In the genomic region with DNA sequence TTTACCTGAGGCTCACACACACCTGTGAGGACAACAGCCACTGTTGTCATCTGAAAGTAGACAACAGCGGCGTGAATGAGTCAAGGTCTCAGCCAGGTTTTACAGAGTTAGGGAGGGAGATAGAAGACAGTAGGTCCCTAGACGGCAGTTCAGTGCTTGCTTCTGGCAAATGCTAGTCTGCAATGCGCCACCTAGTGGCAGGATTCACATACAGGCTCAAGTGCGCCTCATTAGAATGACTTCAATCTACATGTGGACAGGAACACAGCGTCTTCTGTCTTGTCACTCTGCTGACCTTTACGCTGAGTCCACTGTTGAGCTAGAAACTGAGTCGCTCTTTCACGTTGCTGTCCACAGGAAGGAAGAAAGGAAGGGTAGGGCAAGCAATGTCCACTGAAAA, we compare ENCODE assay signal across 8 mouse cellular contexts.
DNase-seq lines count a peak whose midpoint lies in the region; ATAC-seq lines count a peak whose summit lies in the region.

No protein-coding gene starts in this region.

- peak; percentile 32 to 58 for DNase-seq in heart, adult 9 months (ENCODE audit: low spot score in 2 of 2)
- peak; percentile 50 for DNase-seq in adrenal gland, adult 8-10 months
- peak; percentile 90 for DNase-seq in embryo, embryonic 10.5 days (ENCODE audit: low spot score)
- peak; percentile 89 for DNase-seq in induced T-regulatory cell, adult 2 months (ENCODE audit: low read depth)
- DNase-seq in left cerebral cortex, postnatal 25 days (ENCODE audit: low spot score in 2 of 2): peak; percentile 59 to 64
- DNase-seq in midbrain, embryonic 14.5 days: peak; percentile 82
- DNase-seq in spleen, postnatal 36 days (ENCODE audit: low spot score in 2 of 2): peak; percentile 53 to 64

- no peak overlapping the region for H3K4me3 ChIP-seq in heart, embryonic 11.5 days (ENCODE audit: low read depth, low read length)
- H3K4me3 ChIP-seq in midbrain, embryonic 14.5 days (replicated peaks; ENCODE audit: low read depth, low read length): no peak overlapping the region

- intact Hi-C loops in left cerebral cortex, postnatal 25 days (cut with DNase I): loop anchor here (2.0 kb wide), 1 partner anchor 32 kb away; no protein-coding TSS in a partner anchor

- WGBS in heart, embryonic 11.5 days (ENCODE audit: insufficient replicate concordance): 33% methylated on average over 9 of the region's 9 CpGs
- WGBS in midbrain, embryonic 14.5 days: 34% methylated on average over 9 of the region's 9 CpGs

- no peak for ATAC-seq in heart, embryonic 11.5 days (replicated peaks; ENCODE audit: insufficient number of reproducible peaks, low FRiP score, low TSS enrichment)
- ATAC-seq in midbrain, embryonic 14.5 days (ENCODE audit: low FRiP score, low TSS enrichment): no peak

- H3K9ac ChIP-seq in heart, embryonic 11.5 days (ENCODE audit: low read depth, low read length): no peak overlapping the region
- no peak overlapping the region for H3K9ac ChIP-seq in midbrain, embryonic 14.5 days (replicated peaks; ENCODE audit: low read length)

- H3K36me3 ChIP-seq in heart, embryonic 11.5 days (ENCODE audit: control insufficient read depth, insufficient read depth, low read length): no peaks in the 10 kb centered on the region
- no peaks in the 10 kb centered on the region for H3K36me3 ChIP-seq in midbrain, embryonic 14.5 days (ENCODE audit: control insufficient read depth, insufficient read depth, low read length)

- no peak overlapping the region for H3K4me2 ChIP-seq in heart, embryonic 11.5 days
- H3K4me2 ChIP-seq in midbrain, embryonic 14.5 days (ENCODE audit: low read length): no peak overlapping the region

- no peaks in the 10 kb centered on the region for H3K9me3 ChIP-seq in heart, embryonic 11.5 days (replicated peaks; ENCODE audit: control insufficient read depth, low read length)
- no peaks in the 10 kb centered on the region for H3K9me3 ChIP-seq in midbrain, embryonic 14.5 days (ENCODE audit: control insufficient read depth, low read length)

- H3K27ac ChIP-seq in heart, embryonic 11.5 days (ENCODE audit: low read depth, low read length): no peak overlapping the region
- no peak overlapping the region for H3K27ac ChIP-seq in midbrain, embryonic 14.5 days (replicated peaks; ENCODE audit: low read depth, low read length)

- no peaks in the 10 kb centered on the region for H3K27me3 ChIP-seq in heart, embryonic 11.5 days (ENCODE audit: control insufficient read depth, insufficient read depth, low read length)
- H3K27me3 ChIP-seq in midbrain, embryonic 14.5 days (ENCODE audit: control insufficient read depth, insufficient read depth, low read length): no peaks in the 10 kb centered on the region

- peaks cover 9% of the 10 kb centered on the region; the same call in 1 of the 2 replicates for H3K4me1 ChIP-seq in heart, embryonic 11.5 days (ENCODE audit: control insufficient read depth, insufficient read depth, low read length)
- peaks cover 5% of the 10 kb centered on the region; the same call in 1 of the 2 replicates for H3K4me1 ChIP-seq in midbrain, embryonic 14.5 days (ENCODE audit: control insufficient read depth, insufficient read depth, low read length)
